Mouse (Mus musculus) regulatory T cell (primary cell): Measurements from ENCODE around the gene Rab6a.

ENCODE experiments used
- in situ Hi-C: fragments of 300-600 bp; cut with MboI, MseI; formaldehyde crosslinking; loops from one replicate; pipeline ENCODE4 v1.15.1; 2025; ENCODE audit warnings: high pct_unique_total_duplicates

The Rab6a gene

DNA sequence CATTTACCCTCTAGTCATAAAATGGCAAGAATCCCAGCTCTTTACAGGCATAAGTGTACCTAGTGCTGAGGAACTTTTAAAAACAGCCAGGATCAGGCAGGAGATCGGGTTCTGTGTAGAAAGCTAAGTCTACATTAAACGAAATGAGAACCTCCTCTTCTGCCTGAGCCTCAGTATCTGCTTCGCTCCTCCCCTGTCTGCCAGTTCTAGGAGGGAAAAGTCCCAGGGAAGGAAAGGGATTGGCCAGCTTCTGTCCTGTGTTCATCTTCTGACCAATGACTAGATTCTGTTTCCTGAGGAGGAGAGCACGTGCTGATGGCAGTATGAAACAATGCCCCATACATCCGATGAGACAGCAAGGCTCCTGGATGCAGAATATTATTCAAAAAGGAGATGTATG lies 73.9 kb downstream of the Rab6a start:
- in situ Hi-C loops, result no loop called here

DNA sequence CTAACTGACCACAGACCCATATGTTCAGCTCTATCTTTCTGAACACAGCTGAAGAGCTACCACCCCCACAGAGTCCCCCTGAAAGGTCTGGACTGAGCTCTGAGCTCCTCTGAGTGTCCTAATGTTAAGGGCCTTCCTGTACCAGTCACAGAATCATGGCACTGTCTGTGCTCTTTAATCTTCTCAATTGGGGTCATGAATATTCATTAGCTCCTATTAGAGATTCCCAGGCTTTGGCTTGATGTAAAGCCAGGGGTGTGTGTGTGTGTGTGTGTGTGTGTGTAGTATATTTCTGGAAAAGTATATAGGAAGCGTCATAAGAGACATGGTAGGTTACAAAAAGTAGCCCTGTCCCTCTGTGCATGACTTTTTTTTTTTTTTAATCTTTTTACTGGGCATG lies 76.0 kb downstream of the Rab6a start:
- in situ Hi-C loops, result no loop called here

GRCm38 (mm10) chr7:100684081-100684480 lies 76.9 kb downstream of the Rab6a start:
- in situ Hi-C loops, result no loop called here

DNA sequence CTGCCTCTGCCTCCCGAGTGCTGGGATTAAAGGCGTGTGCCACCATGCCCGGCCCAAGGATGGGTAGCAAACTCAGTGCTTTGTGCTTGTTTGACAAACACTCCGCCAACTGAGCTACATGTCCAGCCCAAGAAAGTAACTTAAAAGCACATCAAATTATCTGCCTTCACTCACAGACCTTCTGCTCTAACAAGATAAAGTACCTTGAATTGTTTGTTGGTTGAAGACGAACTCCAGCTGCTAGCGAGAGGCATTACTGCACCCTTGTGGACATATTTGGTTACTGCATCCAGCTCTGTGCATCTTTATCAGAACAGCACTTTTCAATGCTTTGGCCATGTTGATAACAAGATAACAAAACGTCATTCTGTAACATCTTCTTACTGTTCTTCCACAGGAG lies 77.3 kb downstream of the Rab6a start:
- in situ Hi-C loops, result no loop called here

GRCm38 (mm10) chr7:100685061-100686030 lies 78.1 kb downstream of the Rab6a start:
- in situ Hi-C loops, result no loop called here

GRCm38 (mm10) chr7:100688471-100688870 lies 81.3 kb downstream of the Rab6a start:
- in situ Hi-C loops, result no loop called here
